Mouse (Mus musculus) left cerebral cortex, adult 9 months (tissue): Measurements from ENCODE around the gene Tmem110.

ENCODE experiments used
- DNase-seq, 2 experiments: peaks; one replicate each; pipeline ENCODE4 v3.0.0; 2022; ENCODE audit warnings: low spot score in 2 of 2

Tmem110 gene

DNA sequence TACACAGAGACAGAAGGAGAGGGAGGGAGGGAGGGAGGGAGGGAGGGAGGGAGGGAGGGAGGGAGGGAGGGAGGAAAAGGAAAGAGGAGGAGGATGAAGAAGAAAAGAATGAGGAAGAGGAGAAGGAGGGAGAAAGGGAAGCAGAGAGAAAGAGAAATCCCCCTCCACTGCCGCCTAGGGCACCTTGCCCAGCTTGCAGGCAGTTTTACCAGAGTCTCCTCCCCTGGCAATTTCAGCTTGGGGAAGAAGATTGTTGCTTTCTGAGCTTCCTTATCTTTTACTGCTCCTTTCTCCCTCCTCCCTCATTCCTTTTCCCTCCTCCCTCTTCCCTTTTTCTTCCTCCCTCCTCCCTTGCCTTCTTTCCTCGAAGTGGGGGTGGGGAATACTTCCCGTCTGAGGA, 77.6 kb downstream of the Tmem110 start:
- no peak for DNase-seq

DNA sequence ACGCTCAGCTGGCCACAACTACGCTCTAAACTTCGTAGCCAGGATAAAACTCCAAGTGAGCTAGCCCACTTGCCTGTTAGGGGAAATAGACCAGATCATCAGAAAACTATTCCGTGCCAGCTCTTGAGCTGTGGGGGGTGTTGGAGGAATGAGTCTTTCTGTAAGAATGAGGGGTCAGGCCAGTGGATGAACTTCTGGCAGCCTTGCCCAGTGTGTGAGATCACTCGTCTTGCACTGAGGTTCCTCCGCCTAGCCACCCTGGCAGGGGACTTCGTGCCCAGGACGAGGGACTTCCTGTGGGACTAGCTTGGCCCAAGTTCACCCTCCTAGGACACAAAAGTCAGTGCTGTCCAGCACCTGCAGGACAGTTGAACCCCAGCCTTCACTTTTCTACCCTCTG, 78.9 kb downstream of the Tmem110 start:
- DNase-seq, result no peak

DNA sequence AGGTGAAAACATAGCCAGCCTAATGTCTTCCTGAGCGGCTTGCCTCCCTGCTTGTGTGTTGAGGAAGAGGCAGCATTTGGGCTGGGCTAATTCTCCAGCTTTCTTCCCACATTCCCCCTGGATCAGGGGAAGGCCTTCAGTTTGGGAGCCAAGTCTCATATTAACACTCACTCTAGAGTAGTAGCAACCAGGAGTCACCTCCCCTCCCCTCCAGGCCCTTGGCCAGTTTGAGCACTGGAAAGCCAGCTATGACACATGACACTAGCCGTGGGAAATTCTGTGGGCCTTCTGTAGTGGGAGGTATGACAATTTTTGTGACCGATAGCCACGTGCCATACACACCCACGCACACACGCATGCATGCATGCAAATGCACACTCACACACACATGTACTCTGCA, 80.6 kb downstream of the Tmem110 start:
- no peak for DNase-seq

DNA sequence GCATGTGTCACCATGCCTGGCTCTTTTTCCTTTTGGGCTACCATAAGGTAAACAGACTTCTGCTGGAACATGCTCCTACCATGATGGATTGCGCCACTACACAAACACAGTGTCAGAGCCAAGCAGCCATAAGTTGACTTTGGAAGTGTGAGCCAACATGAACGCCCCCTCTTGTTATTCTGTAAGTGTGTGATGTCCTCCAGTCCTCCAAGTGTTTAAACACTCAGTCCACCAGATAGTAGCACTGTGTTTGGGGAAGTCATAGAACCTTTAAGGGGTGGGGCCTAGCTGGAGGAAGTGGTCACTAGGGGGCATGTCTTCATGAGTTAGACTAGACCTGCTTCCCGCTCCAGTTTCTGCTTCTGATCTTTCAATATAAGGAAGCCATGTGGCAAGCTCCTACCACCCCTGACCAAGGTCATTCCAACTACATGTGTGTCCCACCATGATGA, 82.5 kb downstream of the Tmem110 start:
- no peak for DNase-seq

DNA sequence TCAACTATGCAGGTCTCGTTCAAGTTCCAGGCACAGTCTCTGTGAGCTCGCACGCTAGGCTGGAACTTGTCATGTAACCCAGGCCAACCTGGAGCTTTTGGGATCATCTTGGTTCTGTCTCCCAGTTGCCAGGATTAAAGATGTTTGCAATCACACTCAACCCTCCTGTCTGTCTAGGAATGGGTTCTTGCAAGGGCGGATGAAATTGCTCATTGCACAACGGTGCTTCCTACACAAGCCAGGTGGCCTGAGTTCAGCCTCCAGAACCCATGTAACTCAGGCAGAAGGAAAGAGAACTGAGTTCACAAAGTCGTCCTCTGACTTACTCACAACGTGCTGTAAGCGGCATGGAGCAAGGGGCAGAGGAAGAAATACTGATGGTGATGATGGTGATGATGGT, 85.8 kb downstream of the Tmem110 start:
- DNase-seq, result no peak

DNA sequence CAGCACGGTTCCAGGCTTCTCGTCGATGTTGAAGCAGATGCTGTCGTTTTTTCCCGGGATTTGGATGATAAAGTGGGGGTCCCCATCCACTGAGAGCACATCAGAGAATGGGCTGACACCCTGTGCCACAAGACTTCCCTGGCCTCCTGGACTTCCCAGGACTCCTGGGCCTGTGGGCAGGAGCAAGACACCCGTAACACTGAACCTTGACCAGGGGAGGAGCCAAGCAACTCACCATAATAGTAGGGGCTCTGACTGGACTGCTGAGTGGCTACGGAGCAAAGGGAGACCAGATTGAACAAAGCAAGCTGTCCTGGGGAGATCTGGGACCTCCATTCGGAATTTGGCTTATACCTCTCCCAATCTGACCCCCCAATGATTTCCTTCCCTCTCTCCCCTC, 87.3 kb downstream of the Tmem110 start:
- no peak for DNase-seq

DNA sequence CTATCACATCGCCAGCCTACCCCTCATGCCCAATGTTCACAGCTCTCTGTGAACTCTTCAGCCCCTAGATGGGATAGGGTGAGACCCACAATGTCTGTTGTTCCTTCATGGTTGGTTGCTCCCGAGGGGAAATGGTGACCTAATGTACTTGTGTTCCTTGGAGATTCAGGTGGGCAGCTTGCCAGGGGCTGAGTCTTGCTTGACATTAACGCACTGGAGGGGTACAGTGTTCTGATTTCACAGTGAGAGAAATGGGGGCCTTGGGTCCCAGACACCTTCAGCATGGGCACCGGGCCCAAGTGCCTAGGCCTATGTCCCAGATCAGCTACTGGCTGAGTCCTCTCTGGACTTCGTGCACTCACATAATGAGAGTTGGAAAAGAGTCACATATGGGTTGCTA, 88.0 kb downstream of the Tmem110 start:
- no peak for DNase-seq

DNA sequence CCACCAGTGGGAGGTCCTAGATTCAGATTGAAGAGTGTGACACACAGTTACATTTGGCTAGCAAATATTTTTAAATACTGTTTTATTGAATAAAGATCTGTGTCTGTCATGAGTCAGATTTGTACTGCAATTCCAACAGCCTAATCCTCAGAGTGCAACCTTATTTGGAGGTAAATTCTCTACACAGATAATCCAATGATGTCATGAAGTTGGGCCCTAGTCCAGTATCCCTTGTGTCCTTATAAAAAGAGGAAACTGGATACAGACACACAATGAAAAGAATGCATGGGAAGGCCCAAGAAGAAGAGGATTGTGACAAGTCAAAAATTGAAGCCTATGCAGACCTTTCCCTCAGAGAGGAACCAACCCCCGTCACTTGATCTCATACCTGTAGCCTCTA, 91.1 kb downstream of the Tmem110 start:
- no peak for DNase-seq

DNA sequence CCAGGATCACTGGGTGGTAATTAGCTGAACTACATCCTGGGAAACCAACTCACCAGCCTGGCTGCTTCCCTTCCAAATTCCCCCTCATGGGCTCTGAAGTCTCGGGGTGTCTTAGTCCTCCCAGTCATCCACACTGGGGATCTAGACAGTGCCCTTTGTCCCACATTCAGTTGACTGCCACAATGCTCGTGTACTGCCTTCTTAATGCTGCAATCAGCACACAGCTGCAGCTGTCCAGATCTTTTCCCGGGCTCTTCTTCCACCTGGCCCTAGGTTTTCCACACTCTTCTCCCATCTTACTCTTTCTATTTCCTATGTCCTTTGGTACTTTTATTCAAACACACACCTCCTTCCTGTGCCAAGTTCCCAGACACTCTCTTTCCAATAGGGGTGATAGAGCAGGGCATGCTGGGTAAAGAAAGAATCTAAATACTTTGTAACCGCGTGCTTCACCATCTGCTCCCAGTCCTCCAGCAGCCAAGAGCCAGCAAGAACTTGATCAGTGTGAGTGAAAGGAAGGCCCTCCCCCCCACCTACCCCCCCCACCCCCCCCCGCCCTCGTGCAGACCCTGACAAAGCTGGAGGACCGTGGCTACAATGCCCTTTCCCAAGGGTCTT, 96.8 kb downstream of the Tmem110 start:
- DNase-seq, result no peak

DNA sequence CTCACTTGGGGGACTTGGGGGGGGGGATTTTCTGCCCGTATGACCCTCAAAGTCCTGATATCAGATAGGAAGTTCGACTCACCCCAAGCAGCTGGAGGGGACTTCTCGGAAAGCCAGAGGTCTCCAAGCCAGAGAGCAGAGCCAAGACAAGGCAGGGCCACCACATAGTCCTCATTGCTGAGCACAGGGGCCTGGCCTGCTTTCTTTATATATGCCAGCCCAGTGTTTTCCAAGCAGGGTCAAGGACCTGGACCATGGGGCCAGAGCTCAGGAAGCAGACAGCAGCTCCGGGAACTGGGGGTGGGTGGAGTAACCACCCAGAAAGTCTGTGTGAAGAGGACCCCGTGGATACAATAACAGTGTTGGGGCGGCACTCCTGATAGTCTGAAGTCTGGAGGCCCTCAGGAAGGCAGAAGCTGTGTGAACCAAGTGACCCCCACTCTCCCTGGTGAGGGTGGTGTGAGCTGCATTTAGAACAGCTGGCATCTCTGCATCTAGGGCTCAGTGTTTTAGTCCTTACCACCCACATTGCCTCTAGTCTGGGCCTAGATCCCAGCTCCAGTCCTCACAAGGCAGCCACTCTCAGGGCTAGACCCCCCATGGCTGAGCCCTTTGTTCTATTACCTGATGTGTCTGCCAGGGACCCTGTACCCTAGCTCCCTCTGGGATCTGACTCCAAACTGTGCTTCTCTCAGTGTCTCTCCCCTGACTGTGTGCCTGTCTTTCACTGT, 98.2 kb downstream of the Tmem110 start, which contains the start of gene Itih3:
Gene Itih3 (minus strand): TSS at position 386 of the 731 bp plus-strand sequence.
- peak; percentile 9 to 44 for DNase-seq

DNA sequence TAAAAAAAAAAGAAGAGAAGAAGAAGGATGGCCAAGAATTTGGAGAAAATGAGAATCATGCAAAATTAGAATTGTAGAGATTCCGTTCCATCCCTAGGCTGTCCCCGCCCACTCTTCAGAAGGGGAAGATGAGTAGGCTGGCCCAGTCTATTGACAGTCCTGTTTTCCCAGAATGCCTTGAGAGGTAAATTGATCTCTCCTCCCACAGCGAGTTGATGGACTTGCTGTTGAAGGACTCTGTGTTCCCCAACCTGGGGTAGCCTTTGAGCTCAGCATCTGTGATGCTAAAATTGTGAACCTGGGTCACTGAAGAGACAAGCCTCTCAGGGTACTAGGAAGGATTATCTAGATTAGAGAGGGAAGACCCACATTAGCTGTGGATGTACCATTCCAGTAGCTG, 100.1 kb downstream of the Tmem110 start:
- DNase-seq, result no peak
